Mouse (Mus musculus) bone marrow, adult 2 months (tissue): ENCODE measurements around the gene Enoph1. TPM values are rescaled to one million over a fixed set of nuclear protein-coding genes. Genes with fewer than 3 reads are reported as not detected.

ENCODE experiments used
- H3K27ac ChIP-seq: fragments of 200-500 bp; 2 replicates; pipeline ENCODE4 v1.5.1; 2012; ENCODE audit warnings: low read depth, mild to moderate bottlenecking, control low read depth, inconsistent platforms, low read length; ENCODE audit not compliant: control insufficient read depth, poor library complexity, insufficient read depth
- H3K4me1 ChIP-seq: fragments of 200-500 bp; 2 replicates; pipeline ENCODE4 v1.6.1; 2011; ENCODE audit warnings: low read length; ENCODE audit not compliant: control insufficient read depth, insufficient read depth
- H3K4me3 ChIP-seq: fragments of 200-500 bp; replicated peaks from 2 replicates; pipeline ENCODE3; 2011; ENCODE audit warnings: mild to moderate bottlenecking, low read depth, low read length, control low read depth; ENCODE audit not compliant: control insufficient read depth
- CTCF ChIP-seq: fragments of 200-500 bp; IDR thresholded peaks from 2 replicates; pipeline ENCODE4 v1.5.1; 2011; ENCODE audit warnings: low read length, control low read depth; ENCODE audit not compliant: control insufficient read depth, insufficient read depth
- POLR2A ChIP-seq: fragments of 200-500 bp; IDR thresholded peaks from 2 replicates; pipeline ENCODE4 v1.6.1; 2011; ENCODE audit warnings: low read depth, mild to moderate bottlenecking, control low read depth, low read length, borderline replicate concordance; ENCODE audit not compliant: control insufficient read depth
- WGBS: fragments of 180-500 bp; shearing (Covaris S2); methylation state at CpG from one replicate; pipeline ENCODE4 v1.1.7; 2018; 5-methylcytosine and 5-hydroxymethylcytosine counted together
- polyA plus RNA-seq: library from polyadenylated mRNA; stranded (reverse); fragments of >200 nt; gene quantifications from 2 replicates; pipeline ENCODE4 v1.2.4, GENCODE M21; 2011; ENCODE audit warnings: low replicate concordance; ENCODE audit not compliant: missing spikeins, insufficient read depth, insufficient read length

Gene Enoph1
- polyA plus RNA-seq, 1 experiment: 7.5 TPM

DNA sequence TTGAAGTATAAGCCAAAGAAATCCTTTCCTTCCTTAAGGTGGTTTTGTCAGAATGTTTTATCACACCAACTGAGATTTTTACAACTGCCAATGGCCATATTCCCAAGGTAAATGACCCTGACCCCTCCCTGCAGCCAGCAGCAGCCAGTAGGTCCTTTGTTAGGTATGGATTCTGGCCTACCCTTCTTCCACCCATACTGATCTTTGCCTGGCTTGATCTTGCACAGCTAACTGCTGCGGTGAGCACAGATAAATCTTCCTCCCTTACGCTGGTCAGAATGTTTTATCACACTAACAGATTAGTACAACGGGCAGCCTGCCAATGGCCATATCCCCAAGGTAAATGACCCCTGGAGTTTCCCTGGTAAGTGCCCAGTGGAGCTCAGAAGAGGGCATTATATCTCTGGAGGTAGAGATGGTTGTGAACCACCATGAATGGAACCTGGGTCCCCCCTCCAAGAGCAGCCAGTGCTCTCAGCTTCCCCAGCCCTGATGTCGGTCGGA lies 16.1 kb downstream of the Enoph1 start:
- no peak for TF ChIP-seq POLR2A
- TF ChIP-seq CTCF: no peak
- WGBS: 67% methylated on average over 5 of the region's 5 CpGs
- H3K4me1 ChIP-seq: no peaks in the 10 kb centered on the region

DNA sequence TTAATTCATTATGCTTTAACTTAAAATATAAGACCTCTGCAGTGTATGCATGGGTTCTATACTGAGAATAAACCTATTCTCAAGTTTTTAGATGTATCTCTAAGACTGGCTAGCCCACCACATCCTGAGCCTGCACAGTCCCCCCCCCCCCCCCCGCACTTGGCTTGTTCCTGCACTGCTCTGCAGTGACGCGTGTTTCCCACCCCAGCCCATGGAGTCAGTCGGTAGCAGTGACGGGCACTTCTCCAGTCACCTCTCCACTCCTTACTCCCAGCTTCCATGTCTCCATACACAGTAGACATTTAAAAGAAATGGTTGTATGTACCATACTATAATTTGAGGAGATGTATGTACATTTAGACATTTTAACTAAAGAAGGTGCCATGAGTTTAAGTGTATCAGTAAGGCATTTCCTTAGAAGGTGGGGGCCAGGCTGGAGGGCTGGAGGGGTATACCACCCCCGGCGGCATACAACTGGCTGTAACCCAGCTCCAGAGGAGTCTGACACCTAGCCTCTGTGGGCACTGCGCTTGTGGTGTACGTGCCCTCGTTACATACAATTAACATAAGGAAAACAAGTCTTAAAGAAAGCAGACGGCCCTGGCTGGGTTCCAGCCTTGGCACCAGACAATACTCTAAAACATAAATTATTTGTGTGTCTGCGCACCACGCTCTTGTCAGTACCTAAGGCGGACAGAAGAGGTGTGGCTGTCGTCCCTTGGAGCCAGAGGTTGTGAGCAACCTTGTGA lies 17.9 kb downstream of the Enoph1 start:
- no peak for TF ChIP-seq CTCF
- TF ChIP-seq POLR2A: no peak
- Histone ChIP-seq H3K4me3 (no peak overlapping the region), H3K27ac (no peak overlapping the region), H3K4me1 (no peaks in the 10 kb centered on the region)
- 83% methylated on average over 12 of the region's 15 CpGs for WGBS

More for the DNA sequence above, 16.1 kb downstream of the Enoph1 start:
- H3K27ac ChIP-seq: no peak overlapping the region
- no peak overlapping the region for H3K4me3 ChIP-seq

DNA sequence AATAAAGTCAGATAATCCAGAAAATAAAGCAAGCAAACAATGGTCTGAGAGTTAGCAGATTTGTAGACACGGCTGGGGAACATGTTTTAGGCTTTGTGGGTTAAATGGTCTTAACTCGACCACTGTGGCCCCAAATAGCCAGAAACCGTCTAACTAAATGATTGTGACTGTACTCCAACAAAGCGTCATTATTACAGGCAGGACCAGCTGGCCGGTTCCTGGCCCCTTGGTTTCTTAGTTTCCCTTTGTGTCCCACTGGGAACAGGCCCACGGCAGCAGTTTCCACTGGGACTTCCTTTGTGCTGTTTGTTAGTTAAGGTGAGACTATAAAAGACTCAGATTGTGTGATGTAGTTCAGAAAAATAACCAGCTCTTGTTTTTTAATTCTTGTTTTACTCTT lies 18.9 kb downstream of the Enoph1 start:
- no peak for TF ChIP-seq CTCF
- no peak for TF ChIP-seq POLR2A

DNA sequence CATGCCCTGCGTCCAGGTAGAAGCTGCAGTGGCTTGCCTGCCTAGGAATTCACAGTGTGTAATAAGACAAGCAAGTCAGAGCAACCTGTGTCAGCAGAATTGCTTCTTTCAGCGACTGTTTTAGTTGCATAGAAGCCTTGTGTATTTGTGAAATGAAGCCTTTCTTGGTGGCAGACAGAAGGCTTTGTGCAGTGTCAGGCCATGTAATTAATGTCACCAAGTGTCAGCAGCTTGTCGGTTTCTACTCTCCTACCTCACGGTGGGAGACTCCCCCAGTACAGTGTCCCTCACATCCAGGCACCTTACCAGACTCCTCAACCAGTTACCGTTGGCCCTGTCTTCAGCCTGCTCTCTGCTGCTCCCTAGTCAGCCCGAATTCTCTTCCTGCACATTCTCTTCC lies 19.5 kb downstream of the Enoph1 start:
- no peaks in the 10 kb centered on the region for H3K4me1 ChIP-seq
- H3K27ac ChIP-seq: no peak overlapping the region
- no peak overlapping the region for H3K4me3 ChIP-seq
- no peak for TF ChIP-seq POLR2A
- TF ChIP-seq CTCF: no peak
- 86% methylated on average over 6 of the region's 6 CpGs for whole genome bisulfite sequencing

More for the DNA sequence above, 18.9 kb downstream of the Enoph1 start:
- no peak overlapping the region for H3K27ac ChIP-seq
- no peak overlapping the region for H3K4me3 ChIP-seq
- H3K4me1 ChIP-seq: no peaks in the 10 kb centered on the region
- WGBS: 76% methylated on average over 6 of the region's 6 CpGs

DNA sequence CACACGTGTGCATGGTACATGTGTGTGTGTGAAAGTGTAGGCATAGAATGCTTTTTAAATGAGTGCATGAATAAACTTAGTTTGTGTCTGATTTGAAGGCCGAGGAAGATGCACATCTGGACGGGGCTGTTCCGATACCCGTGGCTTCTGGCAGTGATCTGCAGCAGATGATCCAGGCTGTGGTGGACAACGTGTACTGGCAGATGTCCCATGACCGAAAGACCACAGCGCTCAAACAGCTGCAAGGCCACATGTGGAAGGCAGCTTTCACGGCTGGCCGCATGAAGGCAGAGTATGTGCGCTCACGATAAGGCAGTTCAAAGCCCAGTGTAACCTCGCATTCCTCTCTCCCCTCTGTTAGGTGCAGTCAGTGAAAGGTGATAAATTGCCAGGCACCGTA lies 21.1 kb downstream of the Enoph1 start:
- WGBS: 91% methylated on average over 14 of the region's 14 CpGs
- Histone ChIP-seq H3K4me3 (no peak overlapping the region), H3K27ac (no peak overlapping the region), H3K4me1 (no peaks in the 10 kb centered on the region)
- TF ChIP-seq CTCF (no peak), POLR2A (no peak)

DNA sequence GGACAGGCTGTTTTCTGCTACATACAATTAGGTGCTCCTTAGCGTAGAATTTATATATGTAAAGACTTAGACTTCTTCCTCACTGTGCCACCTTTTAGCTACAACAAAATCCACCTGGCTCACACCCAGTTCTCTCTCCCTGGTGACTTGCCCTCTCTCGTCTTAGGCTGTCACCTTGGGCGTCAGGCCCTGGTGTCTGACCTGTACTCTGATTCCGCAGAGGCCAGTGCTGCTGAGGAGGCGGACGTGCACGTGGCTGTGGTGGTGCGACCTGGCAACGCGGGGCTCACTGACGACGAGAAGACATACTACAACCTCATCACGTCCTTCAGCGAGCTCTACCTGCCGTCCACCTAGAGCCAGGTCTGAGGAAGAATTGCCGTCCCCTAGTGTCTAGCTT lies 27.8 kb downstream of the Enoph1 start:
- Histone ChIP-seq H3K4me1 (no peaks in the 10 kb centered on the region; the same call in 1 of the 2 replicates), H3K27ac (no peak overlapping the region), H3K4me3 (peak overlapping the region; percentile 17)
- TF ChIP-seq POLR2A (no peak), CTCF (no peak)
- 90% methylated on average over 16 of the region's 16 CpGs for WGBS

DNA sequence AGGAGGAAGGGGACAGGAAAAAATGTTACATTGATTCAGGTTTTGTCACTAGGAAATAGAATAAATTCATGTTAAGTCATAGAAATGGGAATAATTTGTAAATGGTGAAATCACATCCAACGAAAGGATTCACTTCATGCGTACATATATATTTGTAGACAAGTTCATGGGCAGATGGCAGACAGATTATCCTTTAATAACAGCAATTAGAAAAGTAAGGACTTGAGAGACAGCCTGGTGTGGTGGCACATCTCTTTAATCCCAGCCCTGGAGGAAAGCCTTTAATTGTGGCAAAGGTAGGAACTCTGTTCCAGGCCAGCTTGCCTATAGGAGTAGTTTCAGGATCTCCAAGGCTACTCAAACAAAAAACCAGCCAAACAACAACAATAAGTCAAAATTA lies 29.7 kb downstream of the Enoph1 start:
- TF ChIP-seq CTCF (no peak), POLR2A (no peak)
- 92% methylated on average over 2 of the region's 2 CpGs for WGBS
- Histone ChIP-seq H3K4me3 (no peak overlapping the region), H3K4me1 (no peaks in the 10 kb centered on the region; the same call in 1 of the 2 replicates), H3K27ac (no peak overlapping the region)

DNA sequence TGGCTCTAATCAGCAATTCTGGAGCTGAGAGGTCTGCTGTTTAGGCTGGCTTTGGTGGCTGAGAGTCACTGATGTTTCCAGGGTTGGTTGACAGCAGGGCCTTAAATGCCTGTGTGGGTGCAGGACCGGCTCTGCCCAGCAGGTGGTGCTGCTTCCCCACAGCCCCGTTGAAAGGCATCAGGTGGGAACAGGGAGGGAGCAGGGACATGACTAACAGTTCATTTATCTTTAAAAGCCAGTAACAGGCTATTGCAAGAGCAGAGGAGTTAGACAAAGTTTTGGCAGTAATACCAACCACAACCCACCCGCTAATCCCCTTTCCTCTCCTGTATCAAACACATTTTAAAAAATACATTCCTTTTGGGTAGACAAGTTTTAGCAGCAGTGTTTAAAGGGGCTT lies 30.5 kb downstream of the Enoph1 start:
- Histone ChIP-seq H3K4me3 (no peak overlapping the region), H3K27ac (no peak overlapping the region), H3K4me1 (no peaks in the 10 kb centered on the region; the same call in 1 of the 2 replicates)
- 11% methylated on average over 3 of the region's 3 CpGs for WGBS
- TF ChIP-seq CTCF (peak; percentile 99), POLR2A (no peak)
